Mouse (Mus musculus) embryonic facial prominence, embryonic 14.5 days (tissue): ENCODE results near the gene Slc30a2. TPM values are rescaled to one million over a fixed set of nuclear protein-coding genes. Genes with fewer than 3 reads are reported as not detected.
"Not testable (repeated sequence)": the region's sequence is repeated elsewhere in the genome, so short reads cannot be mapped to it uniquely, and the experiment has no call there.

Experiments used
- ATAC-seq: fragments of 200-750 bp; cut with Nextera tagmentation; 2 replicates; pipeline ENCODE4 v1.8.0; 2017; ENCODE audit warnings: low read depth, moderate number of reproducible peaks, moderate TSS enrichment
- DNase-seq: peaks from one replicate; pipeline ENCODE4 v3.0.0-alpha.2; 2015; ENCODE audit warnings: low spot score
- H3K27ac ChIP-seq: fragments of 300-500 bp; sonication (generic); replicated peaks from 2 replicates; pipeline ENCODE4 v1.5.1; 2014; ENCODE audit warnings: low read depth, mild to moderate bottlenecking, low read length, moderate library complexity
- H3K27me3 ChIP-seq: fragments of 300-500 bp; sonication (generic); replicated peaks from 2 replicates; pipeline ENCODE4 v1.6.1; 2014; ENCODE audit warnings: low read length; ENCODE audit not compliant: control insufficient read depth, insufficient read depth
- H3K36me3 ChIP-seq: fragments of 300-500 bp; sonication (generic); 2 replicates; pipeline ENCODE4 v1.6.1; 2014; ENCODE audit warnings: low read length, mixed read lengths; ENCODE audit not compliant: control insufficient read depth, insufficient read depth
- H3K4me1 ChIP-seq: fragments of 300-500 bp; sonication (generic); 2 replicates; pipeline ENCODE4 v1.6.1; 2014; ENCODE audit warnings: antibody characterized with exemption, low read length; ENCODE audit not compliant: control insufficient read depth, insufficient read depth
- H3K4me2 ChIP-seq: fragments of 300-500 bp; sonication (generic); 2 replicates; pipeline ENCODE4 v1.6.1; 2014; ENCODE audit warnings: low read depth, mild to moderate bottlenecking, low read length, moderate library complexity, mixed read lengths
- H3K4me3 ChIP-seq: fragments of 300-500 bp; sonication (generic); 2 replicates; pipeline ENCODE4 v1.5.1; 2014; ENCODE audit warnings: low read depth, mild to moderate bottlenecking, low read length
- H3K9ac ChIP-seq: fragments of 300-500 bp; sonication (generic); 2 replicates; pipeline ENCODE4 v1.6.1; 2014; ENCODE audit warnings: low read depth, mild to moderate bottlenecking, low read length, moderate library complexity, mixed read lengths
- H3K9me3 ChIP-seq: fragments of 300-500 bp; sonication (generic); 2 replicates; pipeline ENCODE4 v1.6.1; 2016; ENCODE audit warnings: low read length; ENCODE audit not compliant: control insufficient read depth
- WGBS: fragments of 180-500 bp; shearing (Covaris S2); extraction: QIAGEN DNeasy Blood & Tissue Kit; methylation state at CpG from one replicate; pipeline ENCODE4 v1.1.7; 2014; 5-methylcytosine and 5-hydroxymethylcytosine counted together
- polyA plus RNA-seq: library from polyadenylated mRNA; unstranded; fragments of >200 nt; fragmentation: Nextera tagmentation; extraction: Ambion mirVana; gene quantifications from 2 replicates; pipeline ENCODE4 v1.2.1, GENCODE M21; 2014

Gene Slc30a2
- polyA plus RNA-seq, 1 experiment from 2014 or later = 0.42 TPM

DNA sequence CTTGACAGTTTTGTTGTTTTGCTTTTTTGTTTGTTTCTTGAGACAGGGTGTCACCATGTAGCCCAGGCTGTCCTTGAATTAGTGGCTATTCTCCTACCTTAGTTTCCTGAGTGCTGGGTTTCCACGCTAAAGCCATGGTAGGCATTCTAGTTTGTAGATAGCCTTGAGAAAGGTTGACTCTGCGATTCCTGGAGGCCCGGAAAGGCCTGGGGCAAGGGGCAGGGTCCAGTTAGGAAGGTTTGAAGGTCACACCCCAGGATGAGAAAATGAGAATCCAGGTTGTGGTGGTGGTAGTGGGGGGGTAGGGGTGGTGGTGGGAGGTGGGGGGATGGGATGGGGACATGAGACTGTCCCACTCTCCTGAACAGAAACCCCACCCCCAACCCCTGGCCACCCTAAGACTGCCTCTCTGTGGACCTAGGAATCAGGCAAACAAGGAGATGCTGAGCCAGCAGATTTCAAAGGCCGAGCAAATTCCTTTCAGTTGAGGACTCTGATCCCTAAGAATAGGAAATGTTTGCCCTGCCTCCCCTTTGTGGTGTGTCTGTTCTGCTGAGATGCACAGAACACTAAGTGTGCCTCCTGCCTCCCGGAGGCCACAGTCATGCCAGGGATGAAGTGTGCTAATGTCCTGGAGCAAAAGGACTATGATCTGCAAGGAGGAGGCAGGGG is 16.0 kb upstream of the Slc30a2 start:
- no peaks in the 10 kb centered on the region for H3K36me3 ChIP-seq
- DNase-seq (no peak), ATAC-seq (no peak)
- H3K9me3 ChIP-seq = no peaks in the 10 kb centered on the region
- no peaks in the 10 kb centered on the region for H3K27me3 ChIP-seq
- H3K4me2 ChIP-seq = no peak overlapping the region
- H3K27ac ChIP-seq = no peak overlapping the region
- 61% methylated on average over 5 of the region's 5 CpGs for WGBS
- H3K9ac ChIP-seq = no peak overlapping the region
- H3K4me3 ChIP-seq = no peak overlapping the region
- no peaks in the 10 kb centered on the region for H3K4me1 ChIP-seq

GRCm38 (mm10) chr4:134328151-134328550 is 14.8 kb upstream of the Slc30a2 start:
- Histone ChIP-seq H3K4me1 (no peaks in the 10 kb centered on the region), H3K4me2 (no peak overlapping the region), H3K36me3 (no peaks in the 10 kb centered on the region), H3K9me3 (no peaks in the 10 kb centered on the region), H3K27me3 (no peaks in the 10 kb centered on the region), H3K9ac (no peak overlapping the region), H3K4me3 (no peak overlapping the region), H3K27ac (no peak overlapping the region)
- 51% methylated on average over 8 of the region's 8 CpGs for WGBS
- DNase-seq (no peak), ATAC-seq (no peak)

DNA sequence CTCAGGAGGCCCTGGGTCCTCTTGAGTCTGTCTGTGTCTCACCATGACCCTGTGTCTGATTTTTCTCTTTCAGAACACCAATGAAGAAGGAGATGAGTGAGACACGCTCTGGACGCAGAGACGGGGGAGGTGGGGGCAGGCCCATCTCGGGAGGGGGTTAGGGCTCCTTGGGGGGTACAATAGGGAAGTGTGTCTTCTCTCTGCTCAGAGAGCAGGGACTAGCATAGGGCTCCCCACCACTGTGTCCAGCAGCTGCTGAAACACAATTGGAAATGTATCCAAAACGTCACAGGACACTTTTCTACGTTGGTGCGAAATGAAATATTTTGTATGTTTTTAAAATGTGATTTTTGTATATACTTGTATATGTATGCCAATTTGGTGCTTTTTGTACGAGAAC is 14.1 kb upstream of the Slc30a2 start:
- Histone ChIP-seq H3K4me1 (no peaks in the 10 kb centered on the region), H3K9me3 (no peaks in the 10 kb centered on the region), H3K36me3 (no peaks in the 10 kb centered on the region), H3K27ac (no peak overlapping the region), H3K4me3 (no peak overlapping the region), H3K4me2 (no peak overlapping the region), H3K27me3 (no peaks in the 10 kb centered on the region), H3K9ac (no peak overlapping the region)
- no peak for DNase-seq
- no peak for ATAC-seq
- 82% methylated on average over 8 of the region's 8 CpGs for WGBS

- no peak for DNase-seq
- 67% methylated on average over 5 of the region's 5 CpGs for WGBS
- H3K9me3 ChIP-seq = no peaks in the 10 kb centered on the region
These were observed 12.7 kb upstream of the Slc30a2 start for GRCm38 (mm10) chr4:134330281-134330680.

DNA sequence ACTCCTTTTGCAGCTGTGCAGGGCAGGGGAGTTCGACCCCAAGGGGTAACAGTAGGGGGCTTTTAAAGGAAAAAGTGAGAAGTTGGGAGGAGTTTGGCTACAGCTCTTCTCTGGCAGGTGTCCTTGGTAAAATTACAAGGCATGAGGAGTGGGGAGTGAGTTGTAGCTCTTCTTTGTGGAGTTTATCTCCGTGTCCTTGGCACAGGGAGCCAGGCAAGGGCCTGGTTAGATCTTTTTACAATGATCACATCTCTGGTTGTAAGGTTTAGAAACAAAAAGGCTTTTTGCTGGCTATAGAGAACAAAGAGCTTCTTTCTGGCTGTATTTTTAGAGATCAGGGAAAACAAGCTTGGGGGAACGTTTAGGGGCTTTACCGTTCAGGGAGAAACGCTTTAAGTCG is 1.8 kb upstream of the Slc30a2 start:
- H3K4me1 ChIP-seq, H3K4me3 ChIP-seq, H3K9ac ChIP-seq, H3K9me3 ChIP-seq, ATAC-seq, H3K27ac ChIP-seq, H3K36me3 ChIP-seq, H3K4me2 ChIP-seq, DNase-seq: not testable (repeated sequence)
- H3K27me3 ChIP-seq = peaks cover 47% of the 10 kb centered on the region
- 50% methylated on average over 6 of the region's 6 CpGs for WGBS

More at GRCm38 (mm10) chr4:134330281-134330680, 12.7 kb upstream of the Slc30a2 start:
- Histone ChIP-seq H3K4me3 (no peak overlapping the region), H3K4me1 (no peaks in the 10 kb centered on the region), H3K9ac (no peak overlapping the region), H3K27ac (no peak overlapping the region), H3K27me3 (no peaks in the 10 kb centered on the region), H3K4me2 (no peak overlapping the region), H3K36me3 (no peaks in the 10 kb centered on the region)
- ATAC-seq = no peak

- ATAC-seq = no peak
- no peak overlapping the region for H3K4me3 ChIP-seq
- no peak overlapping the region for H3K9ac ChIP-seq
- H3K4me1 ChIP-seq = peaks cover 8% of the 10 kb centered on the region; the same call in 1 of the 2 replicates
- 31% methylated on average over 11 of the region's 11 CpGs for WGBS
- H3K36me3 ChIP-seq = no peaks in the 10 kb centered on the region
- DNase-seq = no peak
- 0 out of 2 replicates have a peak, but pooled peaks cover 5% of the 10 kb centered on the region for H3K9me3 ChIP-seq
- H3K27me3 ChIP-seq = peaks cover 47% of the 10 kb centered on the region
- H3K27ac ChIP-seq = no peak overlapping the region
- H3K4me2 ChIP-seq = no peak overlapping the region
These were observed 685 bp upstream of the Slc30a2 start for GRCm38 (mm10) chr4:134342213-134342779.

GRCm38 (mm10) chr4:134344620-134345019 is 1.6 kb downstream of the Slc30a2 start:
- 39% methylated on average over 3 of the region's 3 CpGs for WGBS
- Histone ChIP-seq H3K4me1 (peaks cover 8% of the 10 kb centered on the region; the same call in 1 of the 2 replicates), H3K27ac (no peak overlapping the region), H3K27me3 (peaks cover 47% of the 10 kb centered on the region), H3K4me3 (no peak overlapping the region), H3K9me3 (0 out of 2 replicates have a peak, but pooled peaks cover 5% of the 10 kb centered on the region), H3K36me3 (no peaks in the 10 kb centered on the region), H3K4me2 (no peak overlapping the region), H3K9ac (no peak overlapping the region)
- DNase-seq (no peak), ATAC-seq (no peak)

DNA sequence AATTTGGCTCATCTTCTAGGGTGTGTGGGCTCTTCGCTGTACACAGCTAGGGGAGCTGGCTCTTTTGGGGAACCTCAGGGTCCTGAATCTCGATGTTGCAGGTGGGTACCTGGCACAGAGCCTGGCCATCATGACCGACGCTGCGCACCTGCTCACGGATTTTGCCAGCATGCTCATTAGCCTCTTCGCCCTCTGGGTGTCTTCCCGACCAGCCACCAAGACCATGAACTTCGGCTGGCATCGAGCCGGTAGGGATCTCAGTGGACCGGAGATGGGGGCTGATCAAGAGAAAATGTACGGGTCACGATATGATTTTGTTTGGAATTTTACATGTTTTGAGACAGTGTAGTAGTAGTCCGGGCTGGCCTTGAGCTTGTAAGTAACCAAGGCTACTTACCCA is 2.8 kb downstream of the Slc30a2 start:
- DNase-seq (no peak), ATAC-seq (no peak)
- H3K9me3 ChIP-seq = 0 out of 2 replicates have a peak, but pooled peaks cover 5% of the 10 kb centered on the region
- H3K27me3 ChIP-seq = peaks cover 47% of the 10 kb centered on the region
- 86% methylated on average over 15 of the region's 15 CpGs for WGBS
- no peak overlapping the region for H3K4me2 ChIP-seq
- no peak overlapping the region for H3K4me3 ChIP-seq
- no peaks in the 10 kb centered on the region for H3K36me3 ChIP-seq
- H3K4me1 ChIP-seq = peaks cover 8% of the 10 kb centered on the region; the same call in 1 of the 2 replicates
- H3K27ac ChIP-seq = no peak overlapping the region
- H3K9ac ChIP-seq = no peak overlapping the region

- Histone ChIP-seq H3K9ac (no peak overlapping the region), H3K4me3 (no peak overlapping the region), H3K9me3 (no peaks in the 10 kb centered on the region), H3K27ac (no peak overlapping the region), H3K36me3 (no peaks in the 10 kb centered on the region), H3K4me1 (peaks cover 5% of the 10 kb centered on the region; the same call in 1 of the 2 replicates), H3K4me2 (no peak overlapping the region), H3K27me3 (peaks cover 31% of the 10 kb centered on the region)
- DNase-seq (no peak), ATAC-seq (no peak)
- 72% methylated on average over 11 of the region's 11 CpGs for WGBS
These were observed 5.1 kb downstream of the Slc30a2 start for GRCm38 (mm10) chr4:134348078-134348477.
